8 mouse cellular contexts compared by ENCODE assay signal in the genomic region with DNA sequence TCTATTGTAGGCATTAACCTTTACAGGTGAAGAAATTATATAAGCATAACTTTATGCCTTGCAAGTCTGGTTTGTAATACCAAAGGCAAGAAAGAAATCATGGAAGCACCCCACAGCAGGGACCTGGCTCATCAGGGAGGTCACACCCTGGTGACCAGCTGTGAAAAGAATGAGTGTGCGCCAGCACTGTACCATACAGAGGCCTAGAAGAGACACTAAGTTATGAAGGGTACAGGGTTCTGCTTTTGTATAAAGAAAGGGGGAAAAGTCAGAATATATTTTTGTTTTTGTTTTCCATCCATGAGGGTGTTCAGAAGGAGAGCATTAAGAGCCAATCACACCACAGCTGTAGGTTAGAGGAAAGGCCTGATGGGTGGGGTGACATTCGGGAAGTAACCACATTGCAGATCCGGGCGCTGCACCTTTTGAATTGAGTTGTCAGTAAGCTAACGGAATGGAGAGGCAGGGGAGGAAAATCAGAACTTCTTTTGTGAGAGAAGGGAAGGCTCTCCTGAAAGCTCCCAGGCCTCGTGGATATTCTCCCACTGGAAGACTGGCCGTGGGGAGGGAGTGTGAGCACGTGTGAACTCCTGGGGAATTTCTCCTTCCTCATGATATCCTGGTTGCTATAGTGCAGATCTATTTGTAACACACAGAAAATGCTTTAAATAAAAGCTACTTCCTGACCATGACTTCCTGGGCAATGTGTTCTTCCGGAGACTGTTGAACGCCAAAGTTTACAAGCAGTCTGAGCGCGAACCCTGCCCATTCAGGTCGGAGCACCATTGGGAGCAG.
DNase-seq lines count a peak whose midpoint lies in the region; ATAC-seq and TF ChIP-seq lines count a peak whose summit lies in the region.

No protein-coding gene starts in this region.

- ATAC-seq in forebrain, embryonic 11.5 days (replicated peaks; ENCODE audit: low FRiP score) = 0 out of 2 replicates have a peak, but pooled peaks have one; percentile 25
- no peak for ATAC-seq in forebrain, postnatal 0 days
- ATAC-seq in hindbrain, embryonic 14.5 days (ENCODE audit: low FRiP score) = no peak; the same call in 1 of the 2 replicates

- H3K36me3 ChIP-seq in forebrain, embryonic 11.5 days (ENCODE audit: control insufficient read depth, insufficient read depth, low read length) = no peaks in the 10 kb centered on the region
- no peaks in the 10 kb centered on the region for H3K36me3 ChIP-seq in forebrain, postnatal 0 days (ENCODE audit: insufficient read depth)
- peaks cover 4% of the 10 kb centered on the region; the same call in 1 of the 2 replicates for H3K36me3 ChIP-seq in ES-E14 (ENCODE audit: control insufficient read depth, insufficient read depth, low read length, poor library complexity, severe bottlenecking)
- no peaks in the 10 kb centered on the region for H3K36me3 ChIP-seq in hindbrain, embryonic 14.5 days (replicated peaks; ENCODE audit: control insufficient read depth, insufficient read depth)

- 69% methylated on average over 13 of the region's 13 CpGs for WGBS in forebrain, embryonic 11.5 days
- WGBS in forebrain, postnatal 0 days = 68% methylated on average over 13 of the region's 13 CpGs
- WGBS in hindbrain, embryonic 14.5 days = 68% methylated on average over 13 of the region's 13 CpGs

- no peaks in the 10 kb centered on the region for H3K9me3 ChIP-seq in forebrain, embryonic 11.5 days (ENCODE audit: control insufficient read depth, low read length)
- no peaks in the 10 kb centered on the region for H3K9me3 ChIP-seq in forebrain, postnatal 0 days (ENCODE audit: low read length)
- no peaks in the 10 kb centered on the region for H3K9me3 ChIP-seq in ES-E14 (ENCODE audit: control insufficient read depth, insufficient read depth, low read depth, low read length)
- no peaks in the 10 kb centered on the region for H3K9me3 ChIP-seq in hindbrain, embryonic 14.5 days (ENCODE audit: control insufficient read depth, low read length)

- in situ Hi-C loops in ES-E14 (cut with MboI; ENCODE audit: low sequenced_read_pairs in 2 of 2, unreplicated experiment in 2 of 2) = loop anchor here in 1 of 2 experiments (10.0 kb wide), 1 partner anchor 90 kb away; a partner anchor contains a TSS

- H3K27me3 ChIP-seq in forebrain, embryonic 11.5 days (ENCODE audit: control insufficient read depth, insufficient read depth, low read length) = no peaks in the 10 kb centered on the region
- H3K27me3 ChIP-seq in forebrain, postnatal 0 days (ENCODE audit: insufficient read depth, low read length) = no peaks in the 10 kb centered on the region
- H3K27me3 ChIP-seq in hindbrain, embryonic 14.5 days (ENCODE audit: control insufficient read depth, insufficient read depth, low read length) = no peaks in the 10 kb centered on the region

- H3K4me3 ChIP-seq in forebrain, embryonic 11.5 days (ENCODE audit: low read depth, low read length) = no peak overlapping the region
- no peak overlapping the region for H3K4me3 ChIP-seq in forebrain, postnatal 0 days (ENCODE audit: low read depth, low read length)
- H3K4me3 ChIP-seq in ES-E14 (ENCODE audit: insufficient read depth in 1 of 2, low read depth in 1 of 2, low read length in 2 of 2, poor library complexity in 1 of 2, severe bottlenecking in 1 of 2) = peak overlapping the region; percentile 24 to 44; a peak in 2 of 4 replicates
- no peak overlapping the region for H3K4me3 ChIP-seq in hindbrain, embryonic 14.5 days (replicated peaks; ENCODE audit: low read length)

- H3K9ac ChIP-seq in forebrain, embryonic 11.5 days (ENCODE audit: low read length) = no peak overlapping the region
- no peak overlapping the region for H3K9ac ChIP-seq in forebrain, postnatal 0 days
- H3K9ac ChIP-seq in ES-E14 (ENCODE audit: insufficient read depth, low read depth, low read length, poor library complexity, severe bottlenecking) = peak overlapping the region; percentile 59; the same call in 1 of the 2 replicates
- no peak overlapping the region for H3K9ac ChIP-seq in hindbrain, embryonic 14.5 days

- no peak overlapping the region for H3K27ac ChIP-seq in forebrain, embryonic 11.5 days (ENCODE audit: low read depth, low read length)
- H3K27ac ChIP-seq in forebrain, postnatal 0 days (ENCODE audit: low read depth, low read length) = no peak overlapping the region
- H3K27ac ChIP-seq in ES-E14 (ENCODE audit: insufficient read depth, low read depth, low read length, poor library complexity, severe bottlenecking) = peak overlapping the region; percentile 34; the same call in 1 of the 2 replicates
- no peak overlapping the region for H3K27ac ChIP-seq in hindbrain, embryonic 14.5 days

- TF ChIP-seq CTCF in forebrain, postnatal 0 days (IDR thresholded peaks at IDR 0.05; ENCODE audit: low read depth) = no peak

- no peaks in the 10 kb centered on the region; the same call in 1 of the 2 replicates for H3K4me1 ChIP-seq in forebrain, embryonic 11.5 days (replicated peaks; ENCODE audit: control insufficient read depth, insufficient read depth, low read length)
- peaks cover 10% of the 10 kb centered on the region; the same call in 1 of the 2 replicates for H3K4me1 ChIP-seq in forebrain, postnatal 0 days (ENCODE audit: insufficient read depth)
- peaks cover 7 to 31% of the 10 kb centered on the region in 2 experiments for H3K4me1 ChIP-seq in ES-E14 (ENCODE audit: control insufficient read depth in 2 of 2, insufficient read depth in 2 of 2, low read length in 2 of 2, poor library complexity in 1 of 2)
- H3K4me1 ChIP-seq in hindbrain, embryonic 14.5 days (replicated peaks; ENCODE audit: control insufficient read depth, insufficient read depth, low read length) = peaks cover 16% of the 10 kb centered on the region; the same call in 1 of the 2 replicates

- no peak overlapping the region for H3K4me2 ChIP-seq in forebrain, embryonic 11.5 days (ENCODE audit: low read depth, low read length, severe bottlenecking)
- H3K4me2 ChIP-seq in forebrain, postnatal 0 days (ENCODE audit: low read depth) = no peak overlapping the region
- H3K4me2 ChIP-seq in hindbrain, embryonic 14.5 days (replicated peaks) = no peak overlapping the region

- no peak for DNase-seq in forebrain, embryonic 11.5 days (ENCODE audit: low spot score)
- DNase-seq in forebrain, postnatal 0 days = no peak
- DNase-seq in ES-E14 (ENCODE audit: low read depth, low spot score) = no peak
- DNase-seq in heart, postnatal 4 days = peak; percentile 38
- DNase-seq in lung, postnatal 25 days (ENCODE audit: low spot score) = peak; percentile 67
- DNase-seq in urinary bladder, postnatal 4 days (ENCODE audit: low spot score in 2 of 2) = no peak
- no peak for DNase-seq in hindbrain, embryonic 14.5 days (ENCODE audit: low spot score)
- no peak for DNase-seq in right cerebral cortex, postnatal 14 days

TF ChIP-seq in ES-E14, 5 proteins besides CTCF, POLR2A, EP300 and RAD21:
- no peak for TF ChIP-seq MAFK (IDR thresholded peaks at IDR 0.05; ENCODE audit: insufficient read depth, low read depth, low read length)
- TF ChIP-seq CHD2 (IDR thresholded peaks at IDR 0.05; ENCODE audit: low read depth, low read length) = no peak
- TF ChIP-seq ZNF384 (IDR thresholded peaks at IDR 0.05; ENCODE audit: low read depth, low read length) = no peak
- TF ChIP-seq ZC3H11A (IDR thresholded peaks at IDR 0.05; ENCODE audit: borderline replicate concordance, low read depth, low read length) = no peak
- no peak for TF ChIP-seq HCFC1 (IDR thresholded peaks at IDR 0.05; ENCODE audit: borderline replicate concordance, insufficient read depth, low read length)

Comparison
In these comparisons a context has a peak if more than half of its experiments do, and no peak if none do; other contexts are left out.
1. DNase-seq: peak in heart, postnatal 4 days (single experiment) and lung, postnatal 25 days (single experiment); none in forebrain, embryonic 11.5 days (single experiment), forebrain, postnatal 0 days (single experiment), ES-E14 (single experiment), urinary bladder, postnatal 4 days (0 of 2), hindbrain, embryonic 14.5 days (single experiment) and right cerebral cortex, postnatal 14 days (single experiment).
2. H3K4me3 ChIP-seq: peak in ES-E14 (2 of 2); none in forebrain, embryonic 11.5 days (single experiment), forebrain, postnatal 0 days (single experiment) and hindbrain, embryonic 14.5 days (single experiment).